Mouse (Mus musculus): ENCODE results near the gene Dcps. TPM values are rescaled to one million over a fixed set of nuclear protein-coding genes. Genes with fewer than 3 reads are reported as not detected.
"Not testable (repeated sequence)": the region's sequence is repeated elsewhere in the genome, so short reads cannot be mapped to it uniquely, and the experiment has no call there.

Gene Dcps
- polyA plus RNA-seq, 1 experiment from 2014 or later = 70.9 TPM

GRCm38 (mm10) chr9:35148822-35149221, 27.0 kb downstream of the Dcps start:
- ATAC-seq (ENCODE audit: low read depth); H3K36me3 ChIP-seq; H3K4me1 ChIP-seq (replicated peaks); H3K4me2 ChIP-seq; H3K9me3 ChIP-seq; H3K9ac ChIP-seq; H3K4me3 ChIP-seq; H3K27ac ChIP-seq (replicated peaks); H3K27me3 ChIP-seq: not testable (repeated sequence)

GRCm38 (mm10) chr9:35147261-35147660, 28.6 kb downstream of the Dcps start:
- not testable (repeated sequence) for H3K27ac ChIP-seq (replicated peaks); H3K36me3 ChIP-seq; H3K4me1 ChIP-seq (replicated peaks); H3K4me3 ChIP-seq; H3K4me2 ChIP-seq; H3K27me3 ChIP-seq; H3K9me3 ChIP-seq; ATAC-seq (ENCODE audit: low read depth); H3K9ac ChIP-seq
- 97% methylated on average over 14 of the region's 14 CpGs for WGBS

- Histone ChIP-seq H3K4me3 (no peak overlapping the region), H3K9ac (no peak overlapping the region), H3K27me3 (no peaks in the 10 kb centered on the region), H3K27ac (replicated peaks) (no peak overlapping the region), H3K9me3 (no peaks in the 10 kb centered on the region), H3K4me1 (replicated peaks) (no peaks in the 10 kb centered on the region), H3K36me3 (no peaks in the 10 kb centered on the region), H3K4me2 (no peak overlapping the region)
- no peak for ATAC-seq (ENCODE audit: low read depth)
- 93% methylated on average over 1 of the region's 1 CpGs for WGBS
These were observed 30.0 kb downstream of the Dcps start for GRCm38 (mm10) chr9:35145829-35146228.

- Histone ChIP-seq H3K4me1 (replicated peaks) (no peaks in the 10 kb centered on the region), H3K27ac (replicated peaks) (no peak overlapping the region), H3K27me3 (no peaks in the 10 kb centered on the region), H3K9ac (no peak overlapping the region), H3K9me3 (no peaks in the 10 kb centered on the region), H3K36me3 (no peaks in the 10 kb centered on the region), H3K4me2 (no peak overlapping the region), H3K4me3 (no peak overlapping the region)
- no peak; the same call in 1 of the 2 replicates for ATAC-seq (ENCODE audit: low read depth)
- WGBS = 86% methylated on average over 9 of the region's 9 CpGs
These were observed 30.7 kb downstream of the Dcps start for GRCm38 (mm10) chr9:35145118-35145517.

- ATAC-seq (ENCODE audit: low read depth) = no peak
- 88% methylated on average over 2 of the region's 2 CpGs for WGBS
- Histone ChIP-seq H3K9ac (no peak overlapping the region), H3K27me3 (no peaks in the 10 kb centered on the region), H3K36me3 (no peaks in the 10 kb centered on the region), H3K4me2 (no peak overlapping the region), H3K27ac (replicated peaks) (no peak overlapping the region), H3K4me3 (no peak overlapping the region), H3K4me1 (replicated peaks) (no peaks in the 10 kb centered on the region), H3K9me3 (no peaks in the 10 kb centered on the region)
These were observed 33.6 kb downstream of the Dcps start for GRCm38 (mm10) chr9:35142221-35142620.

- Histone ChIP-seq H3K36me3 (no peaks in the 10 kb centered on the region), H3K9me3 (no peaks in the 10 kb centered on the region), H3K9ac (no peak overlapping the region), H3K4me1 (replicated peaks) (0 out of 2 replicates have a peak, but pooled peaks cover 6% of the 10 kb centered on the region), H3K27ac (replicated peaks) (no peak overlapping the region), H3K4me3 (no peak overlapping the region), H3K27me3 (no peaks in the 10 kb centered on the region), H3K4me2 (no peak overlapping the region)
- no peak for ATAC-seq (ENCODE audit: low read depth)
- 85% methylated on average over 5 of the region's 5 CpGs for WGBS
These were observed 36.6 kb downstream of the Dcps start for GRCm38 (mm10) chr9:35139231-35139744.

- Histone ChIP-seq H3K9me3 (no peaks in the 10 kb centered on the region), H3K9ac (no peak overlapping the region), H3K36me3 (no peaks in the 10 kb centered on the region), H3K27me3 (no peaks in the 10 kb centered on the region), H3K4me2 (no peak overlapping the region), H3K4me1 (replicated peaks) (0 out of 2 replicates have a peak, but pooled peaks cover 6% of the 10 kb centered on the region), H3K27ac (replicated peaks) (no peak overlapping the region), H3K4me3 (no peak overlapping the region)
- no peak for ATAC-seq (ENCODE audit: low read depth)
- whole genome bisulfite sequencing = 74% methylated on average over 7 of the region's 7 CpGs
These were observed 37.8 kb downstream of the Dcps start for GRCm38 (mm10) chr9:35138029-35138428.

GRCm38 (mm10) chr9:35135575-35135974, 40.3 kb downstream of the Dcps start:
- 0 out of 2 replicates have a peak, but pooled peaks cover 6% of the 10 kb centered on the region for H3K4me1 ChIP-seq (replicated peaks)
- no peak overlapping the region for H3K9ac ChIP-seq
- H3K27ac ChIP-seq (replicated peaks) = no peak overlapping the region
- no peaks in the 10 kb centered on the region for H3K27me3 ChIP-seq
- no peaks in the 10 kb centered on the region for H3K9me3 ChIP-seq
- H3K4me3 ChIP-seq = no peak overlapping the region
- 65% methylated on average over 6 of the region's 6 CpGs for WGBS
- no peaks in the 10 kb centered on the region for H3K36me3 ChIP-seq
- no peak overlapping the region for H3K4me2 ChIP-seq
- no peak for ATAC-seq (ENCODE audit: low read depth)

GRCm38 (mm10) chr9:35131637-35132397, 44.0 kb downstream of the Dcps start:
- Histone ChIP-seq H3K4me2 (no peak overlapping the region), H3K36me3 (peaks cover 12% of the 10 kb centered on the region), H3K4me1 (replicated peaks) (0 out of 2 replicates have a peak, but pooled peaks cover 6% of the 10 kb centered on the region), H3K27ac (replicated peaks) (no peak overlapping the region), H3K27me3 (no peaks in the 10 kb centered on the region), H3K4me3 (no peak overlapping the region), H3K9me3 (no peaks in the 10 kb centered on the region), H3K9ac (no peak overlapping the region)
- no peak for ATAC-seq (ENCODE audit: low read depth)
- WGBS = 92% methylated on average over 16 of the region's 16 CpGs

- no peak overlapping the region for H3K4me3 ChIP-seq
- no peaks in the 10 kb centered on the region for H3K27me3 ChIP-seq
- no peaks in the 10 kb centered on the region for H3K4me1 ChIP-seq (replicated peaks)
- H3K27ac ChIP-seq (replicated peaks) = no peak overlapping the region
- no peak overlapping the region for H3K9ac ChIP-seq
- WGBS = 88% methylated on average over 9 of the region's 9 CpGs
- H3K4me2 ChIP-seq = no peak overlapping the region
- H3K36me3 ChIP-seq = peaks cover 35% of the 10 kb centered on the region
- no peaks in the 10 kb centered on the region for H3K9me3 ChIP-seq
- ATAC-seq (ENCODE audit: low read depth) = no peak
These were observed 46.9 kb downstream of the Dcps start for GRCm38 (mm10) chr9:35128995-35129418.

- no peak for ATAC-seq (ENCODE audit: low read depth)
- Histone ChIP-seq H3K9me3 (no peaks in the 10 kb centered on the region), H3K4me1 (replicated peaks) (no peaks in the 10 kb centered on the region), H3K4me3 (no peak overlapping the region), H3K36me3 (peaks cover 39% of the 10 kb centered on the region), H3K27ac (replicated peaks) (no peak overlapping the region), H3K27me3 (no peaks in the 10 kb centered on the region), H3K9ac (no peak overlapping the region), H3K4me2 (no peak overlapping the region)
- 88% methylated on average over 3 of the region's 3 CpGs for WGBS
These were observed 47.3 kb downstream of the Dcps start for GRCm38 (mm10) chr9:35128564-35128963.

- Histone ChIP-seq H3K4me1 (replicated peaks) (no peaks in the 10 kb centered on the region), H3K4me3 (no peak overlapping the region), H3K27ac (replicated peaks) (no peak overlapping the region), H3K27me3 (no peaks in the 10 kb centered on the region), H3K36me3 (peaks cover 41% of the 10 kb centered on the region), H3K4me2 (no peak overlapping the region), H3K9me3 (no peaks in the 10 kb centered on the region), H3K9ac (no peak overlapping the region)
- no peak for ATAC-seq (ENCODE audit: low read depth)
- WGBS = 94% methylated on average over 5 of the region's 5 CpGs
These were observed 48.3 kb downstream of the Dcps start for GRCm38 (mm10) chr9:35127561-35127960.

GRCm38 (mm10) chr9:35127147-35127546, 48.7 kb downstream of the Dcps start:
- WGBS = 86% methylated on average over 6 of the region's 6 CpGs
- peaks cover 41% of the 10 kb centered on the region for H3K36me3 ChIP-seq
- no peak overlapping the region for H3K4me2 ChIP-seq
- no peak overlapping the region for H3K9ac ChIP-seq
- no peak overlapping the region for H3K27ac ChIP-seq (replicated peaks)
- H3K4me3 ChIP-seq = no peak overlapping the region
- H3K4me1 ChIP-seq (replicated peaks) = no peaks in the 10 kb centered on the region
- no peak for ATAC-seq (ENCODE audit: low read depth)
- H3K27me3 ChIP-seq = no peaks in the 10 kb centered on the region
- no peaks in the 10 kb centered on the region for H3K9me3 ChIP-seq
